Mouse (Mus musculus) erythroblast, embryonic 14.5 days (primary cell): ENCODE data around the gene Inpp4b. TPM values are rescaled to one million over a fixed set of nuclear protein-coding genes. Genes with fewer than 3 reads are reported as not detected.
"Not testable (repeated sequence)": the region's sequence is repeated elsewhere in the genome, so short reads cannot be mapped to it uniquely, and the experiment has no call there.

ENCODE experiments used
- H3K27me3 ChIP-seq: 2 replicates; pipeline ENCODE4 v1.6.1; 2012; ENCODE audit warnings: inconsistent platforms; ENCODE audit not compliant: control insufficient read depth
- H3K36me3 ChIP-seq: 2 replicates; pipeline ENCODE4 v1.6.1; 2012; ENCODE audit warnings: mild to moderate bottlenecking, inconsistent platforms; ENCODE audit not compliant: control insufficient read depth
- H3K4me1 ChIP-seq: 2 replicates; pipeline ENCODE4 v1.6.1; 2012; ENCODE audit warnings: inconsistent platforms; ENCODE audit not compliant: control insufficient read depth
- H3K4me3 ChIP-seq: replicated peaks from 2 replicates; pipeline ENCODE3; 2012; ENCODE audit warnings: moderate library complexity, mild to moderate bottlenecking, inconsistent platforms
- H3K9me3 ChIP-seq: 2 replicates; pipeline ENCODE4 v1.6.1; 2012; ENCODE audit warnings: low read length, inconsistent platforms, mixed read lengths; ENCODE audit not compliant: control insufficient read depth
- GATA1 ChIP-seq: IDR thresholded peaks from 2 replicates; pipeline ENCODE4 v1.6.1; 2012; ENCODE audit warnings: low read length, inconsistent platforms, mixed read lengths
- TAL1 ChIP-seq: IDR thresholded peaks from 3 replicates; pipeline ENCODE4 v1.6.1; 2012; ENCODE audit warnings: low read length, inconsistent platforms, mixed read lengths
- polyA plus RNA-seq: library from polyadenylated mRNA; stranded (reverse); fragments of >175 nt; gene quantifications from 2 replicates; pipeline ENCODE4 v1.2.3, GENCODE M21; 2012

Gene Inpp4b
- polyA plus RNA-seq, 1 experiment: not detected

GRCm38 (mm10) chr8:81784775-81785174 is 442.4 kb downstream of the Inpp4b start:
- TF ChIP-seq GATA1: no peak
- TF ChIP-seq TAL1: no peak
- H3K9me3 ChIP-seq: no peaks in the 10 kb centered on the region
- H3K27me3 ChIP-seq: no peaks in the 10 kb centered on the region
- H3K4me3 ChIP-seq: no peak overlapping the region
- no peaks in the 10 kb centered on the region for H3K36me3 ChIP-seq
- H3K4me1 ChIP-seq: peaks cover 7% of the 10 kb centered on the region

GRCm38 (mm10) chr8:81788498-81788897 is 446.1 kb downstream of the Inpp4b start:
- Histone ChIP-seq H3K4me3 (no peak overlapping the region), H3K9me3 (no peaks in the 10 kb centered on the region), H3K36me3 (no peaks in the 10 kb centered on the region), H3K4me1 (peaks cover 2% of the 10 kb centered on the region), H3K27me3 (no peaks in the 10 kb centered on the region)
- no peak for TF ChIP-seq GATA1
- TF ChIP-seq TAL1: no peak

- Histone ChIP-seq H3K27me3 (no peaks in the 10 kb centered on the region), H3K4me1 (peaks cover 3% of the 10 kb centered on the region), H3K36me3 (no peaks in the 10 kb centered on the region), H3K4me3 (no peak overlapping the region), H3K9me3 (no peaks in the 10 kb centered on the region)
- TF ChIP-seq GATA1 (no peak), TAL1 (no peak)
These were observed 450.3 kb downstream of the Inpp4b start for GRCm38 (mm10) chr8:81792649-81793048.

- Histone ChIP-seq H3K4me1 (peaks cover 2% of the 10 kb centered on the region; the same call in 1 of the 2 replicates), H3K36me3 (no peaks in the 10 kb centered on the region), H3K9me3 (no peaks in the 10 kb centered on the region), H3K4me3 (no peak overlapping the region), H3K27me3 (no peaks in the 10 kb centered on the region)
- no peak for TF ChIP-seq GATA1
- TF ChIP-seq TAL1: no peak
These were observed 456.1 kb downstream of the Inpp4b start for GRCm38 (mm10) chr8:81798501-81798900.

GRCm38 (mm10) chr8:81800792-81801191 is 458.4 kb downstream of the Inpp4b start:
- peaks cover 2% of the 10 kb centered on the region; the same call in 1 of the 2 replicates for H3K4me1 ChIP-seq
- H3K4me3 ChIP-seq: no peak overlapping the region
- H3K36me3 ChIP-seq: no peaks in the 10 kb centered on the region
- H3K9me3 ChIP-seq: no peaks in the 10 kb centered on the region
- no peak for TF ChIP-seq TAL1
- no peak for TF ChIP-seq GATA1
- no peaks in the 10 kb centered on the region for H3K27me3 ChIP-seq

GRCm38 (mm10) chr8:81806797-81807196 is 464.4 kb downstream of the Inpp4b start:
- Histone ChIP-seq H3K27me3 (no peaks in the 10 kb centered on the region), H3K36me3 (no peaks in the 10 kb centered on the region), H3K4me1 (no peaks in the 10 kb centered on the region), H3K4me3 (no peak overlapping the region), H3K9me3 (no peaks in the 10 kb centered on the region)
- no peak for TF ChIP-seq GATA1
- TF ChIP-seq TAL1: no peak

GRCm38 (mm10) chr8:81807578-81807977 is 465.2 kb downstream of the Inpp4b start:
- Histone ChIP-seq H3K36me3 (no peaks in the 10 kb centered on the region), H3K4me3 (no peak overlapping the region), H3K9me3 (no peaks in the 10 kb centered on the region), H3K4me1 (no peaks in the 10 kb centered on the region), H3K27me3 (no peaks in the 10 kb centered on the region)
- no peak for TF ChIP-seq GATA1
- no peak for TF ChIP-seq TAL1

- Histone ChIP-seq H3K36me3 (no peaks in the 10 kb centered on the region), H3K4me3 (no peak overlapping the region), H3K4me1 (no peaks in the 10 kb centered on the region), H3K27me3 (no peaks in the 10 kb centered on the region), H3K9me3 (no peaks in the 10 kb centered on the region)
- TF ChIP-seq TAL1 (no peak), GATA1 (no peak)
These were observed 466.1 kb downstream of the Inpp4b start for GRCm38 (mm10) chr8:81808406-81808805.

GRCm38 (mm10) chr8:81809414-81809813 is 467.1 kb downstream of the Inpp4b start:
- not testable (repeated sequence) for H3K36me3 ChIP-seq, H3K9me3 ChIP-seq, H3K4me1 ChIP-seq, H3K27me3 ChIP-seq, H3K4me3 ChIP-seq

GRCm38 (mm10) chr8:81812051-81812751 is 469.8 kb downstream of the Inpp4b start:
- no peak for TF ChIP-seq GATA1
- TF ChIP-seq TAL1: no peak
- H3K27me3 ChIP-seq: no peaks in the 10 kb centered on the region
- H3K36me3 ChIP-seq: no peaks in the 10 kb centered on the region
- H3K4me1 ChIP-seq: no peaks in the 10 kb centered on the region
- H3K9me3 ChIP-seq: no peaks in the 10 kb centered on the region
- no peak overlapping the region for H3K4me3 ChIP-seq
